Mouse (Mus musculus): Measurements from ENCODE around the gene Aldh18a1. TPM values are rescaled to one million over a fixed set of nuclear protein-coding genes. Genes with fewer than 3 reads are reported as not detected.
A peak's percentile ranks its signal among the peaks of the same experiment; 100 is the strongest.

Aldh18a1 gene
- total RNA-seq, 1 experiment from 2014 or later, result 10.8 TPM

GRCm38 (mm10) chr19:40544856-40545255 lies 43.4 kb downstream of the Aldh18a1 start:
- ATAC-seq (ENCODE audit: extremely low read depth, insufficient number of reproducible peaks, low FRiP score, poor library complexity, severe bottlenecking), result no peak

DNA sequence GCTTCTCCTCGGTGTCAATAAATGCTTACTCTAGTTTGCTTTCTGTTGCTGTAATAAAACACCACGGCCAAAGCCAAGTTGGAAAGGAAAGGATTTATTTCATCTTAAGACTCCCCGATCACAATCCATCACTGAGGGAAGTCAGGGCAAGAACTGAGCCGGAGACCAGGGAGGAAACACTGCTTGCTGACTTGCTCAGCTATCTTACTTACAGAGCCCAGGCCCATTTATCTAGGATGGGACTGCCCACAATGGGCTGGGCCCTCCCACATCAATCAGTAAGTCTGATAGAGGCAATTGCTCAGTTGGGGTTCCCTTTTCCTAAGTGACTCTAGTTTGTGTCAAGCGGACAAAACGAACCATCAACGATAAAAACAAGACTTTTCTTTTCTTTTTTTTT lies 45.5 kb downstream of the Aldh18a1 start:
- no peak for ATAC-seq (ENCODE audit: extremely low read depth, insufficient number of reproducible peaks, low FRiP score, poor library complexity, severe bottlenecking)

DNA sequence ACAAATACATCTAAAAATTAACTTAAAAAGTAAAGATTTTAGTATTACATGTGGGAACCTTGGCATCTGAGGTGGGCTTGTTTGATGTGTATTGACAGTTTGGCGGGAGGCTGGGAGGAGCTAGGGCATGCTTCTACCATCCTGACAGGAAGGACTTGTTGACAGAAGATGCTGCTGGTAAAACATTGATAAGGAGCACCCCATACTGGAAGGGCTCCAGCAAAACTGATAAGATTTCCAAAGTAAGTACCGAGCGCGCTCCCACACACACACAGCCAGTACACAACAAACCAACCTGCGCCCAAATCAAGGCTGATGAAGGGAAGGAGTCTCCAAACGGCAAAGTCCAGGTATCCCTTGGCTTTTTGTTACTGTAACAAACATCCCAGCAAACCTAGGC lies 51.7 kb downstream of the Aldh18a1 start:
- no peak for ATAC-seq (ENCODE audit: extremely low read depth, insufficient number of reproducible peaks, low FRiP score, poor library complexity, severe bottlenecking)

DNA sequence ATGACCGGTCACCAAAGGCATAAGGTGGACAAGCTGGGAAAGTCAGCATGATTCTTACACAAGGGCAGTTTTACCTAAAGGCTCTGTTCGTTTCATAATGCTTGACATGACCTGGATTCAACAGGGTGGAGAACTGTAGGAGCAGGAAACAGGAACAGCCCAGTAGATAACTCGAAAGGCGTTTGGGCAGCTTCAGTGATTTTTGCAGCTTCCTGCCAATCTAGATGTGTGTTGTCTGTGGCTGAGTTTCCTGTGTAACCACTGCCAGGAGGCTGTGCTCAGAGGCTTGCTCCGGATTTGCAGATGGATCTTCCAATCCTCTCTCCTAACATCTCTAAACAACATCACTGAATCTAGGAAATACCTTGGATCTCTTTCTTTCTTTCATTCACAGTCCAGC lies 55.7 kb downstream of the Aldh18a1 start:
- no peak for ATAC-seq (ENCODE audit: extremely low read depth, insufficient number of reproducible peaks, low FRiP score, poor library complexity, severe bottlenecking)

DNA sequence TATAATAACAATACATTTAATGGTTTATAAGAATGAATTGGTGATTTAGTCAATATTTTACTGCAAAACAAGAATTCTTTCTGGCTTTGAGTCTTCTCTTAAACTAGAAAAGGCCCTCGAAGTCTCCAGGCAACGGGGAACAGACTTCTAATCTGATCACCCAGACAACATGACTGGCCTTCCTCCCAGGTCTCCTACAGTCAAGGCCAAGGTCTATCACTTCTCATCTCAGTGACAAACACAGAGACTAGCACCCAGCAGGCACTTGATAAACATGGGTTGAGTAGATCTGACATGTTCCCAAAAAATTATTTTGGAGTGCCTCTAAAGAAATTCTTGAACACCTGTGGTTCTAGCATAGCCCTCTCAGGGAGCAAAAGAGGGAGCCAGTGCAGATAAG lies 57.9 kb downstream of the Aldh18a1 start:
- no peak for ATAC-seq (ENCODE audit: extremely low read depth, insufficient number of reproducible peaks, low FRiP score, poor library complexity, severe bottlenecking)

DNA sequence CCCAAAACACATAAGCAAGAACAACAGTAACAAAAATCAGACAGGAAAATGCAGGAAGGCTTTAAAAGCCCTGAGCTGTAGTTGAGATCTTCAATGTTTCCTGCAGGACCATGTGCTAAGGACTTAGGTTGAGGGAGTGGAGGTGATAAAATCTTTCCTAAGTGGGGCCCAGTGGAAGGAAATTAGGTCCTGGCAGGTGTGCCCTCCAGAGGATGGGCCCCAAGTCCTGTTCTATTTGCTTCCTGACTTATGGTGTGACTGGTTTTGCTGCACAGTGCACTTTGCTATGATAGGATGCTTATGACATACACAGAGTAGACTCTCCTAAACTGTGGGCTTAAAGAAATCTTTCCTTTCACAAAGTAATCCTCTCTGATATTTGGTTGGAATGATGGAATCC lies 60.0 kb downstream of the Aldh18a1 start:
- ATAC-seq (ENCODE audit: extremely low read depth, insufficient number of reproducible peaks, low FRiP score, poor library complexity, severe bottlenecking), result no peak

DNA sequence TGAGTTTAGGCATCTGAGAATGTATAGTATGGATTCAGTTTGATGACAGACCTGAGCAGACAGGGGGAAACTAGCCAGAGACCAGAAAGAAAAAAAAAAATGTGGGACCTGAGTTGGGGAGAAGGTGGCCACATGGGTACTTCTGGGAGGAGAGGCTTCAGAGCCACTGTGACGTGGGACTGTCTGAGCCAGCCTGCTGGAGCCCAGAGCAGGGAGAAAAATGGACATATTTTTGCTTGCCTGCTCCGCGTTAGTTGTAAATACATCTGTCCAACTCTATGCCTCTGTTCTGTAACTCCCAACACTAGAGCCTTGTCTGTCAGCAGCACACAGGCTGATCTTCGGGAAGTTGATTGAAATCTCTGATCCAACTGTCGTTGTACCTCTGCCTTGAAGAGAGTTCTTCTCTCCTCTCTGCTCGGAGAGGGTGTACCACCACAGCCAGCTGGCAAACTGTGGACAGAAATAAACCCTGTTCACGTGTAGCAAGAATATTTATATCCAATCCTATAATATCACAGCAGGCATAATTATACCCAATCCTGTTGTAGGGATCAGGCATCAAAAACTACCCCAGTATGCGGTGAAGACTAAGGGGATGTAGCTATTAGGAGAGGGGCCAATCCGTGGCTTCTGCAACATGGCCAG lies 61.8 kb downstream of the Aldh18a1 start:
- no peak for ATAC-seq (ENCODE audit: extremely low read depth, insufficient number of reproducible peaks, low FRiP score, poor library complexity, severe bottlenecking)

DNA sequence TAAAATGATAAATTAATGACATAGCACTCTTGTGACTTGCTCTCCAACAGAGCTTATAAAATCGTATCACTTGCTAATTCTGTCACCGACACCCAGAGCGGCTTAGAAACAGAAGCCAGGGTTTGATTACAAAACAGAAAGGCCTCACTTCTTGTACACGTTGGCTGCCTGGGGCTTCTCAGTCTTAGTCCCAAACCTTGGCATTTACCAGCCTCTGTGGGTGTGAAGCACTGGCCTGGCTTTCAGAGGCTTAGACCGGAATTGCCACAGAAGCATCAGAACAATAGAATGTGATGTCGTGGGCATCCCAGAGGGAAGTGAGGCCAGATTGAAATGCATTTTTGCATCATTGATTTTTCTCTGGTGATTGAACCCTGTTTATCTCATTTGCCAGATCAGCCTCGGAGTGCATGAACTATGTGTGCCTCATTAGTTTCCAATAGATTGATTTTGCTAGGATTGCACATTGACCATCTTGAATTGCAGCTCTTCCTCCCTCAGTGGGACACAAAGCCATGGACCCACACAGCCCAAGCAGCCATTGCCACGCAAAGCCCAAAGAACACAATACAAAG lies 64.7 kb downstream of the Aldh18a1 start:
- ATAC-seq (ENCODE audit: extremely low read depth, insufficient number of reproducible peaks, low FRiP score, poor library complexity, severe bottlenecking), result no peak

- ATAC-seq (ENCODE audit: extremely low read depth, insufficient number of reproducible peaks, low FRiP score, poor library complexity, severe bottlenecking), result no peak
Observed at GRCm38 (mm10) chr19:40520403-40520802, 67.9 kb downstream of the Aldh18a1 start.

DNA sequence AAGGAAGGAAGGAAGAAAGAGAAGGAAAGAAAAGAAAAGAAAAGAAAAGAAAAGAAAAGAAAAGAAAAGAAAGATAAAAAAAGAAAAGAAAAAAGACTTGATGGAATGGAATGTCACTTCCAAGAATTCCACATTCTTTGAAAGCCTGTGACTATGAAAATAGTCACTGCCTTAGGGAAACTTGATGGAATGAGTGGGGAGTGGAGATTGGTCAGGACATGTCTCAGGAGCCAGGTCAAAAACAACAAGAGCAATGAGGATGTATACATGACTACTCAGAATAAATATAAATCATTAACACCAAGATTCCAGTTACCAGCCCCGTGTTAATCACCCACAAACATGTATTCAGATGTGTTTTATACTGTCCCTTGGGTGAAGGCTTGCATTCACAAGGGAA lies 69.6 kb downstream of the Aldh18a1 start:
- no peak for ATAC-seq (ENCODE audit: extremely low read depth, insufficient number of reproducible peaks, low FRiP score, poor library complexity, severe bottlenecking)

DNA sequence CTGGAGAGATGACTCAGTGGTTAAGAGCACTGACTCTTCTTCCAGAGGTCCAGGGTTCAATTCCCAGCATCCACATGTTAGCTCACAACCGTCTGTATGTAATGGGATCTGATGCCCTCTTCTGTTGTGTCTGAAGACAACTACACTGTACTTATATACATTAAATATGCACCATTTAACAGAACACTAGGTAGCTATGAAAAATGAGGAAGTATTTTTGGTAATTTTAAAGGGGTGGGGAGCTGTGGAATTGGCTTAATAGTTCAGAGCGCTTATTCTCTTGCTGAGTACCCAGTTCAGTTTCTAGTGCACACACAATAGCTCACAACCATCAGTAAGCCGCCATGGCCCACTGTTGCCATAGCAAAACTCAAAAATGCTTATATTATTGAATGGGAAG lies 72.7 kb downstream of the Aldh18a1 start:
- no peak for ATAC-seq (ENCODE audit: extremely low read depth, insufficient number of reproducible peaks, low FRiP score, poor library complexity, severe bottlenecking)

DNA sequence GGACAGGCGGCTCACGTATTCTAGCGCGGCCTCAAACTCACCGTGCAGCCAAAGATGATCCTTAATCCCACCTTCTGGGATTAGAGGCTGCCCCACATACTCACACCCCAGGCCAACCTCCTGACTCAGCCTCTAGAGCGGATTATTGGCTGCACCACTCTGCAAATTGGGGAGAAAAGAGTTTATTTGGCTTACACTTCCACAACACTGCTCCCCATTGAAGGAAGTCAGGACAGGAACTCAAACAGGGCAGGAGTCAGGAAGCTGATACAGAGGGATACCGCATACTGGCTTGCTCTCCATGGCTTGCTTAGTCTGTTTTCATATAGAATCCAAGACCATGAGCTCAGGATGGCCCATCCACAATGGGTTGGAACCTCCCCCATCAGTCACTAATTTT lies 73.9 kb downstream of the Aldh18a1 start:
- ATAC-seq (ENCODE audit: extremely low read depth, insufficient number of reproducible peaks, low FRiP score, poor library complexity, severe bottlenecking), result no peak

GRCm38 (mm10) chr19:40513632-40514078 lies 74.6 kb downstream of the Aldh18a1 start, which contains the start of gene Sorbs1:
Gene Sorbs1, minus strand, starts transcription at chr19:40513779.
- ATAC-seq (ENCODE audit: extremely low read depth, insufficient number of reproducible peaks, low FRiP score, poor library complexity, severe bottlenecking), result peak; percentile 90

DNA sequence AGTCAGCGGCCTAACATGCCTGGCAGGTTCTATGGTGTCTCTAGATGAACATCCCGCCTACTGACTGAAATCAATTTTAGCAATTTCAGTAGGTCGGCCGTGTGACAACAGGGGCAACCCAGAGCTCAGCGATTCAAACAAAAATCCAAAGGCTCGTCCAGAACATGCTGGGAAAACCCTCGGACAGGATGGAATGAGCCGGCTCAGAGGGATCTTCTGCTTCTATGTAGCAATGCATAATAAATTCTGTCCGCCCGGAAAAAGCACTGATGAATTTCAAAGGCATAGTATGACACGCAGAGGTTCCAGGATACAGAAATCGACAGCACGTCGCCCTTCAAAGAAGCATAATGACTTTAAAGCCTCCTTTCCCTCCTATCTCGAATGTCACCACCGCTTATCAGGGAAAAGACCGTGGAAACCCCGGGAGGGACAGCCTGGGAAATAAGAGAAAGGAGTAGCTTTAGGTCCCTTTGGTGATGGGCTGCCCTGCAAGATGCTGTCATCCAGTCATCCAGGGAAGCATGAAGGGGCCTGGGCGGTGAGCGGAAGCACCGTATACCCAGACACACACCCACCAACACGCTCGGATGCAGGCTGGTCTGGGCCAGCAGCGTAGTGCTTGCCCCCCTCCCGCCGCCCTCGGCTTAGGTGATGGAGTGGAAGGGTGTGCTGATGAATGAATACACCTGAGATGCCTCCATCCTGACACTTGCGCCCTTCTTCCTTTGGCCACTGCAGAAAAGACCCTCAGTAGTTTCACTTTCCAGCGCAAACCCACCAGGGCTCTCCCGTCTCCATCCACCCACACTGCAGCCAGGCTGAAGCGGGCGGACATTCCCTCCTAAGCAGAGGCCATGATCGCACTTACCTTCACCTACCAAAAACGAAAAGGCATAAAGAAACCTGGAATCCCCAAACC lies 75.5 kb downstream of the Aldh18a1 start:
- peak; percentile 37 for ATAC-seq (ENCODE audit: extremely low read depth, insufficient number of reproducible peaks, low FRiP score, poor library complexity, severe bottlenecking)

GRCm38 (mm10) chr19:40511679-40512309 lies 76.5 kb downstream of the Aldh18a1 start:
- no peak for ATAC-seq (ENCODE audit: extremely low read depth, insufficient number of reproducible peaks, low FRiP score, poor library complexity, severe bottlenecking)

GRCm38 (mm10) chr19:40511100-40511439 lies 77.2 kb downstream of the Aldh18a1 start:
- ATAC-seq (ENCODE audit: extremely low read depth, insufficient number of reproducible peaks, low FRiP score, poor library complexity, severe bottlenecking), result no peak

- ATAC-seq (ENCODE audit: extremely low read depth, insufficient number of reproducible peaks, low FRiP score, poor library complexity, severe bottlenecking), result no peak
Observed at GRCm38 (mm10) chr19:40510387-40511099, 77.7 kb downstream of the Aldh18a1 start.

GRCm38 (mm10) chr19:40509274-40509673 lies 79.0 kb downstream of the Aldh18a1 start:
- no peak for ATAC-seq (ENCODE audit: extremely low read depth, insufficient number of reproducible peaks, low FRiP score, poor library complexity, severe bottlenecking)

- ATAC-seq (ENCODE audit: extremely low read depth, insufficient number of reproducible peaks, low FRiP score, poor library complexity, severe bottlenecking), result no peak
Observed at GRCm38 (mm10) chr19:40508851-40509250, 79.4 kb downstream of the Aldh18a1 start.
